Mouse (Mus musculus) forebrain, embryonic 14.5 days (tissue): ENCODE results near the gene Ncoa3. TPM values are rescaled to one million over a fixed set of nuclear protein-coding genes. Genes with fewer than 3 reads are reported as not detected.

Experiments used
- ATAC-seq: fragments of 200-750 bp; cut with Nextera tagmentation; 2 replicates; pipeline ENCODE4 v1.8.0; 2017; ENCODE audit warnings: mild to moderate bottlenecking, moderate library complexity
- DNase-seq: peaks from one replicate; pipeline ENCODE4 v3.0.0-alpha.2; 2015; ENCODE audit warnings: low spot score
- H3K27ac ChIP-seq: fragments of 300-500 bp; sonication (generic); 2 replicates; pipeline ENCODE4 v1.5.1; 2014; ENCODE audit warnings: low read depth, mild to moderate bottlenecking, control low read depth, low read length, moderate library complexity
- H3K27me3 ChIP-seq: fragments of 300-500 bp; sonication (generic); replicated peaks from 2 replicates; pipeline ENCODE4 v1.6.1; 2014; ENCODE audit warnings: low read length, control low read depth, mixed read lengths; ENCODE audit not compliant: control insufficient read depth, insufficient read depth
- H3K36me3 ChIP-seq: fragments of 300-500 bp; sonication (generic); 2 replicates; pipeline ENCODE4 v1.6.1; 2014; ENCODE audit warnings: low read length, control low read depth; ENCODE audit not compliant: control insufficient read depth, insufficient read depth
- H3K4me1 ChIP-seq: fragments of 300-500 bp; sonication (generic); 2 replicates; pipeline ENCODE4 v1.6.1; 2014; ENCODE audit warnings: antibody characterized with exemption, low read length, control low read depth; ENCODE audit not compliant: control insufficient read depth, insufficient read depth
- H3K4me2 ChIP-seq: fragments of 300-500 bp; sonication (generic); 2 replicates; pipeline ENCODE4 v1.6.1; 2014; ENCODE audit warnings: mild to moderate bottlenecking, control low read depth, low read length
- H3K4me3 ChIP-seq: fragments of 300-500 bp; sonication (generic); 2 replicates; pipeline ENCODE4 v1.5.1; 2014; ENCODE audit warnings: low read depth, low read length, control low read depth
- H3K9ac ChIP-seq: fragments of 300-500 bp; sonication (generic); 2 replicates; pipeline ENCODE4 v1.6.1; 2014; ENCODE audit warnings: mild to moderate bottlenecking, low read length, control low read depth, moderate library complexity
- H3K9me3 ChIP-seq: fragments of 300-500 bp; sonication (generic); replicated peaks from 2 replicates; pipeline ENCODE4 v1.6.1; 2016; ENCODE audit warnings: low read length, control low read depth, mixed read lengths; ENCODE audit not compliant: control insufficient read depth
- WGBS: fragments of 180-500 bp; shearing (Covaris S2); extraction: QIAGEN DNeasy Blood & Tissue Kit; methylation state at CpG from one replicate; pipeline ENCODE4 v1.1.7; 2014; 5-methylcytosine and 5-hydroxymethylcytosine counted together
- polyA plus RNA-seq: library from polyadenylated mRNA; unstranded; fragments of >200 nt; fragmentation: Nextera tagmentation; extraction: Ambion mirVana; gene quantifications from 2 replicates; pipeline ENCODE4 v1.2.1, GENCODE M21; 2014

Ncoa3 gene
- polyA plus RNA-seq, 1 experiment from 2014 or later = 9.3 TPM

GRCm38 (mm10) chr2:165981248-165981977 lies 11.0 kb upstream of the Ncoa3 start:
- 53% methylated on average over 6 of the region's 6 CpGs for WGBS
- no peaks in the 10 kb centered on the region for H3K27me3 ChIP-seq
- H3K4me2 ChIP-seq = no peak overlapping the region
- ATAC-seq = no peak
- H3K4me1 ChIP-seq = no peaks in the 10 kb centered on the region
- no peaks in the 10 kb centered on the region for H3K36me3 ChIP-seq
- no peak overlapping the region for H3K4me3 ChIP-seq
- DNase-seq = no peak
- no peak overlapping the region for H3K9ac ChIP-seq
- H3K9me3 ChIP-seq = no peaks in the 10 kb centered on the region
- H3K27ac ChIP-seq = no peak overlapping the region

- H3K36me3 ChIP-seq = no peaks in the 10 kb centered on the region
- 69% methylated on average over 16 of the region's 16 CpGs for WGBS
- no peak for ATAC-seq
These were observed 9.7 kb upstream of the Ncoa3 start for GRCm38 (mm10) chr2:165982512-165983389.

GRCm38 (mm10) chr2:165984318-165984717 lies 8.1 kb upstream of the Ncoa3 start:
- Histone ChIP-seq H3K27ac (no peak overlapping the region), H3K4me3 (no peak overlapping the region), H3K27me3 (no peaks in the 10 kb centered on the region), H3K9ac (no peak overlapping the region), H3K4me1 (peaks cover 3% of the 10 kb centered on the region; the same call in 1 of the 2 replicates), H3K36me3 (no peaks in the 10 kb centered on the region), H3K4me2 (no peak overlapping the region), H3K9me3 (no peaks in the 10 kb centered on the region)
- WGBS = 96% methylated on average over 1 of the region's 1 CpGs
- ATAC-seq (no peak), DNase-seq (no peak)

More at GRCm38 (mm10) chr2:165982512-165983389, 9.7 kb upstream of the Ncoa3 start:
- Histone ChIP-seq H3K4me1 (peaks cover 3% of the 10 kb centered on the region; the same call in 1 of the 2 replicates), H3K9me3 (no peaks in the 10 kb centered on the region), H3K27ac (no peak overlapping the region), H3K4me2 (no peak overlapping the region), H3K27me3 (no peaks in the 10 kb centered on the region), H3K9ac (no peak overlapping the region), H3K4me3 (no peak overlapping the region)
- no peak for DNase-seq

GRCm38 (mm10) chr2:165984891-165985290 lies 7.5 kb upstream of the Ncoa3 start:
- WGBS = 92% methylated on average over 6 of the region's 6 CpGs
- ATAC-seq = no peak
- no peak overlapping the region for H3K4me2 ChIP-seq

GRCm38 (mm10) chr2:165985581-165985980 lies 6.9 kb upstream of the Ncoa3 start:
- Histone ChIP-seq H3K4me3 (no peak overlapping the region), H3K36me3 (no peaks in the 10 kb centered on the region), H3K4me1 (peaks cover 3% of the 10 kb centered on the region; the same call in 1 of the 2 replicates), H3K9me3 (no peaks in the 10 kb centered on the region), H3K4me2 (no peak overlapping the region), H3K27me3 (no peaks in the 10 kb centered on the region), H3K27ac (no peak overlapping the region), H3K9ac (no peak overlapping the region)
- 95% methylated on average over 11 of the region's 11 CpGs for WGBS
- DNase-seq (no peak), ATAC-seq (no peak)

More at GRCm38 (mm10) chr2:165984891-165985290, 7.5 kb upstream of the Ncoa3 start:
- Histone ChIP-seq H3K9ac (no peak overlapping the region), H3K27me3 (no peaks in the 10 kb centered on the region), H3K4me1 (peaks cover 3% of the 10 kb centered on the region; the same call in 1 of the 2 replicates), H3K36me3 (no peaks in the 10 kb centered on the region), H3K4me3 (no peak overlapping the region), H3K9me3 (no peaks in the 10 kb centered on the region), H3K27ac (no peak overlapping the region)
- no peak for DNase-seq

- Histone ChIP-seq H3K27me3 (no peaks in the 10 kb centered on the region), H3K9ac (peak overlapping the region; percentile 56), H3K9me3 (no peaks in the 10 kb centered on the region), H3K4me1 (peaks cover 3% of the 10 kb centered on the region; the same call in 1 of the 2 replicates), H3K27ac (peak overlapping the region; percentile 31; the same call in 1 of the 2 replicates), H3K4me3 (peak overlapping the region; percentile 29), H3K4me2 (peak overlapping the region; percentile 56), H3K36me3 (no peaks in the 10 kb centered on the region)
- WGBS = 2% methylated on average over 23 of the region's 23 CpGs
- DNase-seq = peak; percentile 83
- peak; percentile 67 for ATAC-seq
These were observed 5.4 kb upstream of the Ncoa3 start for GRCm38 (mm10) chr2:165986921-165987453.

- Histone ChIP-seq H3K9me3 (no peaks in the 10 kb centered on the region), H3K9ac (peak overlapping the region; percentile 91), H3K27me3 (no peaks in the 10 kb centered on the region), H3K36me3 (no peaks in the 10 kb centered on the region), H3K4me2 (peak overlapping the region; percentile 90), H3K27ac (0 out of 2 replicates have a peak overlapping the region, but pooled peaks have one; percentile 78), H3K4me1 (peaks cover 6% of the 10 kb centered on the region), H3K4me3 (peak overlapping the region; percentile 95)
- DNase-seq = no peak
- peak; percentile 19 for ATAC-seq
- 5% methylated on average over 35 of the region's 35 CpGs for WGBS
These were observed 901 bp downstream of the Ncoa3 start for GRCm38 (mm10) chr2:165993173-165993900.

- DNase-seq (no peak), ATAC-seq (no peak)
- H3K9ac ChIP-seq = no peak overlapping the region
- WGBS = 98% methylated on average over 4 of the region's 4 CpGs
- no peaks in the 10 kb centered on the region for H3K27me3 ChIP-seq
- H3K27ac ChIP-seq = no peak overlapping the region
- H3K4me2 ChIP-seq = no peak overlapping the region
- peaks cover 11% of the 10 kb centered on the region for H3K4me1 ChIP-seq
- H3K4me3 ChIP-seq = no peak overlapping the region
- no peaks in the 10 kb centered on the region for H3K9me3 ChIP-seq
- no peaks in the 10 kb centered on the region for H3K36me3 ChIP-seq
These were observed 1.9 kb downstream of the Ncoa3 start for GRCm38 (mm10) chr2:165994341-165994740.
